Mouse (Mus musculus) hematopoietic stem cell, adult 5-6 weeks (primary cell): ENCODE measurements around the gene Bcl2l2. TPM values are rescaled to one million over a fixed set of nuclear protein-coding genes. Genes with fewer than 3 reads are reported as not detected.

ENCODE experiments used
- ATAC-seq, 2 experiments: fragments of 125-278 bp in 1 of 2; replicated peaks in 1 of 2; 2 replicates each; pipeline ENCODE4 v1.8.0; 2016 to 2017; ENCODE audit warnings: inconsistent platforms in 2 of 2, mild to moderate bottlenecking in 2 of 2, moderate number of reproducible peaks in 2 of 2, low read depth in 1 of 2, moderate TSS enrichment in 1 of 2; ENCODE audit not compliant: low FRiP score in 2 of 2, poor library complexity in 2 of 2, severe bottlenecking in 2 of 2, insufficient read depth in 1 of 2, low TSS enrichment in 1 of 2
- total RNA-seq: library from RNA; stranded (forward); fragments of 172-1452, 232-1000 nt; gene quantifications from 2 replicates; pipeline ENCODE4 v1.2.3, GENCODE M21; 2017

The Bcl2l2 gene
- 6.1 and 13.1 TPM in 2 replicates for total RNA-seq

DNA sequence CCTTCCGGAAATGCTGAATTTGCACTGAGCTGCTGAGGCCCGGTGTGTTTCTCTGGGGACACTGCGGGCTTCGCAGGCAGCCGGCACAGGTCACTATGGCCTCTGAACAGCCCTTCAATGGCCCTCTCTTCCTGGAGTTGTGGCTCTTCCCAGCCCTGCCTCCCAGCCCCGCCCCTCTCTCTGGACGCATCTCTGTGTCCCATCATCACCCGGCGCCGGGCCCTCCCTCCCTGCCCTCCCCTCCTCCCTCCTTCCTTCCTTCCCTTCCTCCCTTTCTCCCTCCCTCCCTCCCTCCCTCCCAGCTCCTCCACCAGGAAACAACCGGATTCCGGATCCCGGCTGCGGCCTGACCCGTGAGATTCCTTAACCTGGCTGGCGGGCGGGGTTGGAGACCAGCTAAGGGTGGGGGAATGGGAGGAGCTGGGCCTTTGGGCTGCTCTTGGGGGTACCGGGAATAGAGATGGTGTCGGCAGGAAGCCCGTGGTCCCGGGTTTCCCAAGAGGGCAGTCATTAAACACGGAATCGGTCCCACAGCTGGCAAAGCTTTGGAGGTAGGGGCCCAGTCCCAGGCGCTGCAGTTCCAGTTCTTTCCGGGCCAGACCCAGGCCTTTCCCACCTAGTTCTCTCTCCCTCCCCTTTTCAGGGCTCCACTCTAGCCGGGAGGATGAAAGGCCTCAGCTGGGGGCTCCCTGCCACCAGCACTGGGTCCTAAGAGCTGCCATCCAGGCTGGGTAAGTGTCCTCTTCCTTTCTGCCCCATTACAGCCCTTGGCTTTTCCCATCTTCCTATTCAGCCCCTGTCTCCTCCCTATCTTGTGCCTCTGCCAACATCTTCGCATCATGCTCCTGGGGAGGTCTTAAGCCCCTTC lies at the start of gene Bcl2l2, which contains the start of gene Gm20521:
Gene Bcl2l2 (plus strand): TSS at position 224 of the 868 bp plus-strand sequence.
Gene Gm20521 (plus strand): TSS at position 288 of the 868 bp plus-strand sequence.
- ATAC-seq = peak; percentile 82 to 83

DNA sequence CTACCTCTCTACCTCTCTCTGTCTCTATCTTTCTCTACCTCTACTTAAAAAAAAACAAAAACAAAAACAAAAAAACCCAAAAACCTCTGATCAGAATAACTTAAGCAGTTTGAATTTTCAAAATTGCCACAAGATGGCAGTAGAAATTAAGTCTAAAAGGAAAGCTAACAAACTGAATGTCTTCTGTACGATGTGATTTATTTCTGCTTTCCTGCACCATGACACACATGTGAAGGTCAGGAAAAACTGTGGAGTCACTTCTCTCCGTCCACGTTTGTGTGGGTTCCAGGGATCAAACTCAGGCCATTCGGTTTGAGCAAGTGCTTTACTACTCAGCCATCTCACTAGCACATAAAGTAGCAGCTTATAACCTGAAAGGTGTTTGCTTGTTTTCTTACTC lies 39.7 kb upstream of the Bcl2l2 start:
- ATAC-seq = no peak

GRCm38 (mm10) chr14:54855726-54856125 lies 27.5 kb upstream of the Bcl2l2 start:
- no peak for ATAC-seq

- ATAC-seq = no peak
Observed at GRCm38 (mm10) chr14:54856703-54857102, 26.5 kb upstream of the Bcl2l2 start.

- no peak for ATAC-seq
Observed at GRCm38 (mm10) chr14:54857891-54858290, 25.3 kb upstream of the Bcl2l2 start.

DNA sequence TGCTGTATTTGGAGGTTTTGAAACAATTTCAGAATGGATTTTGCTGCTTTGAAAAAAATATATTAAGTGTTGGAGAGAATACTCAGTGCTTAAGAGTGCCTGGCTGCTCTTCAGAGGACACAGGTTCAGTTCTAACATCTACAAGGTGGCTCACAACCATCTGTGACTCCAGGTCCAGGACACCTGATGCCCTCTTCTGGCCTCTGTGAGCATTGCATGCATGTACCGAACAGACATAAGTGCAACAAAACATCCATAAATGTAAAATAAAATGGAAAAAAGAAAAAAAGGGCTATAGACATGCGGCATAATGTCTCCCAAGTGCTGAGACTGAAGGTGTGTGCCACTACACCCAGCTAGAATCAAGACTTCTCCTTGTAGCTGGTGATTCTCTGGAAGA lies 22.7 kb upstream of the Bcl2l2 start:
- 0 out of 4 replicates have a peak, but pooled peaks of 1 of the 2 experiments have one; percentile 33 for ATAC-seq

- ATAC-seq = peak; percentile 96 to 98
Observed at GRCm38 (mm10) chr14:54863501-54864312, 19.5 kb upstream of the Bcl2l2 start.

DNA sequence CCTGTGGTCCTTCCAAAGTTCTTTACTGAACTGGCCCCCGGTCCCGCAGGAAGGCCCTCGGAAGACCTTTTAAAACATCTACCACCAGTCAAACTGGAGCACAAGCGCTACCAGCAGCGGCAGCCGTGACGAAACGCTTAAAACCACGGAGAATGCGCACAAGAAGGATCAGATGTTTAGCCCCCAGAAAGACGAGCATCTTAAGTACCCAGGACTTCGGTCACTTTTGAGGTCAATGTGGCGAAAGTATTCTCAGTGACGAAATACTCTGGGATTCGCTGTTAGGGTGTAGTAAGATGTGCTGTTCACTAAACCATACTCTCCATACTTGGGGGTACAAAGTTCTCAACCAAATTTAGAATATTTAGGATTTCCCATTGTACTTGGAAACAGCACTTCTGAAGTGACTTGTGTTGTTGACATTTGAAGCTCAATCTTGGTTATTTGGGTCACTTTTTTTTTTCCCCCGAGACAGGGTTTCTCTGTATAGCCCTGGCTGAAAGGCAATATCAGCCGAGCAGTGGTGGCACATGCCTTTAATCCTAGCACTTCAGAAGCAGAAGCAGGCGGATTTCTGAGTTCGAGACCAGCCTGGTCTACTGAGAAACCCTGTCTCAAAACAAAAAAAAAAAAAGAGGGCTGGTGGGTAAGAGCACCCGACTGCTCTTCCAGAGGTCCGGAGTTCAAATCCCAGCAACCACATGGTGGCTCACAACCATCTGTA lies 18.7 kb upstream of the Bcl2l2 start:
- ATAC-seq = peak; percentile 8 to 54; a peak in 2 of 4 replicates

DNA sequence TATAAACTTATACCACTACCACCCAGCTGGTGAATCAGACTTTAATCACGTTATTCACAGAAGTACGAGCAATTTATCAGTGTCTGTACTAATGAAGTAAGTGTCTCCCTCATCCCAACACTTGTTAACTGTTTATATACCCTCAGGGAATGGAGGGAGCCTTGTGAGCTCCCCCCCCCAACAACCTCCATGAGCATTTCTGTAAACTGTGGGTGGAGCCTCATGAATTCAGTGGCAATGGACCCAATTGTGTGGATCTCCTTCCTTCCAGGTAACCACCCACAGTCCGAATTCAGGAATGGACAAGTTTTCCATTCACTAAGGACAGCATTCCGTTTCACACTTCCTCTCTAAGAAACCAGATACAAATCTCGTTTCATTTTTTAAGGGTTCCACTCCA lies 17.6 kb upstream of the Bcl2l2 start:
- no peak for ATAC-seq

DNA sequence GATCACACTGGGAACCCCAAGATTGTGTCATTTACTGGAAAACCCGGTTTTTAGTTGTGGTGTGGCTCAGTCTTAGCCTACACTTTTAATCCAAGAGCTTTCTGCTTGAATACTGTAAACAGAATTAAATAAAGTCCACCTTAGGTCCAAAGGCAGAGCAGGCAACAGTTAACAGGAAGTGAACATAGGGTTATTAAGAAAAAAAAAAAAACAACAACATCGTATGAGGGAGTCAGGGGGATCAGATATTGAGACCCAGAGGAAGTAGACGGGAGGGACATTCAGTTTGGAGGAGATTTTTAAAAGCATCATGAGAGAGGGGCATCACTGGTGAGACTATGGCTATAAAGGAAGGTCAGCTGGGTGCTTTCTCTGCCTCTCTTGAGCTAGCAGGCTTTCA lies 16.9 kb upstream of the Bcl2l2 start:
- ATAC-seq = no peak

DNA sequence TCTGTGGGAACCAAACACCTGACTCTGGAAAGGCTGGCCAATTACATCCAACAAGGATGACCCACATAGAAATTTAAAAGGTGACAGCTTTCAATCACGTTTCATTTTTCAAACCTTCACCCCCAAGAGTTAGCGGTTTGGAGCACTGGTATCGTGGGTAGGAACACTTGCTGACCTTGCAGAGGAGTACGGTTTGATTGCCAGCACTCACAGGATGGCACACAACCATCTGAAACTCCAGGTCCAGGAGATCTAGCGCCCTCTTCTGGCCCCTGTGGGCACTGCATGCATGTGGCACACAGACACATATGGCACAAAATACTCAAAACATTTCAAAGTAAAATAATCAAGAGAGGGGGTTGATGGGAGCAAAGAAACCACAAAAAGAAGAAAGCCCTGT lies 16.2 kb upstream of the Bcl2l2 start:
- no peak for ATAC-seq

DNA sequence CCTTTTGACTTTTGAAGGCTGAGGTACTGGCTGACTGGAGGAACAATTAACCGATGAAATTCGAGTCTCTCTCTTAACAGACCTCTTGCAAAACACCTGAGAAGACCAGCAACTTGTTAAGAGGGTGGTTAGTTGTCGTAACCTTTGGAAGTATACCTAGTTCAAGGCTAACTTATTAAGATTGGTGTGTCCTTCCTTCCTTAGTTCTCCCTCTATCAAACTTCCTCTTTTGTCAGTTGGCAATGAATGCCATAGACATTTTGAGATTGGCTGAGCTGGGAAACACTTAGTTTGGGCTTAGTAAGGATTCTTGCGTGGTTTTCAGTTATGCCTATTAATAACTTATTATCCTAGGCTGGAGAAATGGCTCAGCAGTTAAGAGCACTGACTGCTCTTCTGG lies 15.2 kb upstream of the Bcl2l2 start:
- no peak for ATAC-seq

- ATAC-seq = no peak
Observed at GRCm38 (mm10) chr14:54870861-54871260, 12.3 kb upstream of the Bcl2l2 start, which contains the start of gene Homez. Homez (minus strand) TSS chr14:54870961.

DNA sequence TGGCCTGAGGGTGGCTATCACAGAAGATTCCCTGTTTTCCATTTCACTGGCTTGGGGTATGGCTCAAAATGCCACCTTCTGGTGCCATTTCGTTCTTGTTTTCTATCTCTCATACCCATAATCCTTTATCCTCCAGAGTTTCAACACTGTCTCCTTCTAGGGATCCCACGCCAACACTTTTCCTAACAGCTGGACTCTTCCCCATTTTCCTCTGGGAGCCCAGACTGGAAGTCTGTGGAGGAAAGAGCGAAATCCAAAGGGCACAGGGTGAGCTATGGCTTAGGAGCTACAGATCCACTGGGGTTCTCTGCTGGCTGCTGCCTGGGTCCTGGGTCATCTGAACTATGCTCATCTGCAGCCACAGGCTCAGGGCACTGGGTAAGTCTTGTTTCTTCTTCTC lies 9.0 kb upstream of the Bcl2l2 start:
- no peak for ATAC-seq

DNA sequence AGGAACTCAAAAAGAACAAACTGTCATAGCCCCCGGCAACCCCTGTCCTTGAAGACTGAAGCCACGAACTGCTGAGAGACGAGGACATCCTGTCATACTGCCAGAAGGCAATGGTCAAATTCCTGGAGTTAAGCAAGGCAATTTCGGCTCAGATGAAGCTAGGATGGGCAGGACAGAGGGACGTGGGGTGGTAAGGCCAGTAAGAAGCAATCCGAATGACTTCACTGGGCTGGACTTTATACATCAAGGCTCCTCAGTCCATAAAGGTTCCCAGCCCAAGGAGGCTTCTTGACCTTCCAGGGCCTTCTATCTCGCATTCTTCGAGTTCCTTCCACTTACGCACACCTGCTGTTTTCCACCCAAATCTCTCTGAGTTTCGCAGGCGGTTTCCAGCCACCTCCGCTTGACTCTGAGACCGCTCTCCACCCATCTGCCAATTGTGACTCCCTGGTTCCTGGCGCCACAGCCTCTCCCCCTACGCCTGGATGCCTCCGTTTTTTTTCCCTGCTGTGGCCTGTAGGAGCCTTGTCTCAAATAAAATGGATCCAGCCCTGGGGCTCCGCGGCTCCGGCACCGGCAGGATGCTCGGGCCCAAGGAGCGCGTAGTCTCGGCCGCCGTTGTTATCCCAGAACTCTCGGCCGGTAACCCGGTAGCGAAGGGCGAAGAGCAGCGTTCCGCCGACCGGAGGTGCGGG lies 7.2 kb upstream of the Bcl2l2 start:
- peak; percentile 6 to 34; a peak in 2 of 4 replicates for ATAC-seq

DNA sequence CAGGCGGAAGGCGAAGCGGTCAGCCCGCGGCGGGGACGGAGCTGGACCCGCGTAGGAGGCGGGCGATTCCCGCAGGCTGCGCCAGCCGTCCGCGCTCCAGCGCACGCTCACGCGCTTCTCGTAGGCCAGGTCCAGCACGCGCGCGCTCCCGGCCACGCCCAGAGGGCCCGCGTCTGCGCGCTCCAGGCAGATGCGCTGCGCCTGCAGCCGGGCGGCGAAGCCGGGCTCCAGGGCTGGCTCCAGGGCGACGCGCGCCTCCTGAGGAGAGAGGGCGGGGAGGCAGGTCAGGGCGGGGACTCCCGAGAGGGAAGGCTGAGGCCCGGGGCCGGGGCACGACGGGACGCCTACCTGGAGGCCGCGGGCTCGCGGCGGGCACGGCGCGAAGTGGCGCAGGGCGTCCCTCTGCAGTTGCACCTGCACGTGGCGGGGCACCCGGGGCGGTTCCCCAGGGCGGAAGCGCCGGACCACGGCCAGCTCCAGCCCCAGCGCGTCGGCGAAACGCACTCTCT lies 6.6 kb upstream of the Bcl2l2 start:
- ATAC-seq = peak; percentile 72 to 73
